Mouse (Mus musculus): ENCODE results near the gene Slit3.

Slit3 gene

DNA sequence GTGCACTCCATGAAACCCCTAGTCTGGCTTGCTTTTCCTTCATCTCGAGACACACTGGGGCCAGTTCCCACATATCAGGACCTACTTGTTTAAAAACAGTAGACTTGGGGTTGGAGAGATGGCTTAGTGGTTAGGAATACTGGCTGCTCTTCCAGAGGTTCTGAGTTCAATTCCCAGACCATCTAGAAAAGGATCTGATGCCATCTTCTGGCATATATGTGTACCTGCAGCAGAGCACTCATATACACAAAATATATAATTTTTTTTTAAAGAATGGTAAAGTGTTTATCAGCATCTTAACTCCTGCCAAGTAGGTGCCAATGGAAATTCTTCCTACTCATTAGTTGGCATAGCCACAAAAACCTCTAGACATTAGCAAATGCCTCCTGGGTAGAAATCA lies 607.2 kb downstream of the Slit3 start:
- DNase-seq, result no peak

DNA sequence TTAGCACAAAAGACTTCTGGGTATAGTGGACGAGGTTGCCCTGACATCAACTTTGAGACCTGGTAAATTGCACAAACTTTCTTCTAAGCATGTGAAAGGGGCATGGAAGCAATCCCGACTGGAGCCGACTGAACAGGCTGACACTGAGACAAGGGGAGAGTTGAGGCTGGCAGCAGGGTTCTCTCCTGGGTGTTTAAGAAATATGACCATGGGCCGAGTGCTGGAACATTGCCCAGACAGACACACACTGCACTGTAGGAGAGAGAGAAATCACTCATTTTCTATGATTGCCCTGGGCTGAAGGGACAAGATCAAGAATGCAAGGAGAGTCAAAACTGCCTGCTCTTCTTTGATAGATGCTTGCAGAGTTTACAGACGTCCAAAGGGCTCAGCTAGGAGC lies 608.2 kb downstream of the Slit3 start:
- DNase-seq, result no peak

DNA sequence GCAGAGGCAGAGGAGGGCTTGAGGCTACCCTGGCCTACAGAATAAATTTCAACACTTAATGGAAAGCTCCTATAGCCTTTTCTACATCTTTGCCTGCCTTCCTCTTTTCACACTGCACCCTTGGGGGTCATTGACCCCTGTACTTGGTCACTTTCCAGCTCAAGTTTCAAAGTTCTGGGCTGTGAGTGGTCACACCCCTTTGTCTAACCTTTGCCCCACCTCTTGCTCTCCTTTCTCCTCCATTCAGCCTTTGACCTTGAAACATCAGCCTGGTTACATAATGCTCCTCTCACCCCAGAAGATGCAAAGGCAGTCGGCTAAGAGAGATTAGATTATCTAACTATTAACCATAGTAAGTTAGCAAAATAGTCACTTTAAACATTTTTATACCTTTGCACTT lies 611.3 kb downstream of the Slit3 start:
- no peak for DNase-seq

DNA sequence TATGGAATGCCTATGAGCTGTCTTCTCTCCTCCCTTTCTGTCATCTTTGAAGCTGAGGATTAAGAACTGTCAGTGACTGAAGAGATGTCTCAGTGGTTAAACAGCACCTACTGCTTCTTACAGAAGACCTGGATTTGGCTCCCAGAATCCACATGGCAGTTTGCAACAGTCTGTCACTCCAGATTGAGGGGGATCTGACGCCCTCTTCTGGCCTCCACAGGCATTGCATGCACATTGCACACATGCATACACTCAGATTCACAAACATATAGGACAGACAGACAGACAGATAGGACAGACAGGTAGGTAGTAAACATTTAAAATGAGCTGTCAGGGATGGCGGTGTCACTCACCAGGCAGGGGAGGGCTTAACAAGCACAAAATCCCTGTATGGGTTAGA lies 615.8 kb downstream of the Slit3 start:
- DNase-seq, result no peak

DNA sequence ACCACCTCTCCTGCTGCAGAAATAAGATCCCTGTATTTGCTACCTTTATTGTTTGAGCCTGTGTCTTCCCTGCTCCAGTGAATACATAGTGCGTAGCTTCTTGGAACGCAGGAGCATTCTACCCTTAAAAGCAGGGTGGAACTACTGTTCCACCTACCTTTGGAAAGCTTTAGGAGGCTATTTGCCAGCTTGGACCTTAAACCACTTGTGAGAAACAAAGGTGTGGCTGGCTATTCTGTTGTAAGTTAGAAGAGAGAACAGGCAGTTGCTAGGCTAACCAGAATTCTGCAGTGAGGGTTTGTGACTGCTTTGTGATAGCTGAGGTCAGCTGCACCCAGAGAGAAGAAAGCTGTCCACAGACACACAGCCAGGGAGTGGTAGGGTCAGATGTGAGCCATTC lies 616.2 kb downstream of the Slit3 start:
- DNase-seq, result no peak

DNA sequence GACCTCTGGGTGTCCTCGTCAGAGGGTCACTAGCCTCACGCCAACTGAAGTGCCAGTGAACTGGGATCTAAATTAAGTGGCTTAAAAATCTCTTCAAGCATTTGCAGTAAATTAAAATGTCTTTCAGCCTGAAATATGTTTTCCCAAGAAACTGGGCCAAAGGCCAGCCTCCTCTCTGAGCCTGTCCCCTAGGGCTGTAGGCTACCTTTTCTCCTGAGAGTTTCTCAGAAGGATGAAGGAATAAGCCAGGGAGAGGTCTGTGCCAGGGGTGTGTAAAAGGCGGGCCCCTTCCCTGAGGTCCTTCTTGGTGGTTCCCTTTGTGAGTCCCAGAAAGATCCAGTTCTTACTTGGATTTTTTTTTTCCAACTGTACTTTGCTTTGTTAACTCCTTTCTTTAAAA lies 617.1 kb downstream of the Slit3 start:
- DNase-seq, result no peak

DNA sequence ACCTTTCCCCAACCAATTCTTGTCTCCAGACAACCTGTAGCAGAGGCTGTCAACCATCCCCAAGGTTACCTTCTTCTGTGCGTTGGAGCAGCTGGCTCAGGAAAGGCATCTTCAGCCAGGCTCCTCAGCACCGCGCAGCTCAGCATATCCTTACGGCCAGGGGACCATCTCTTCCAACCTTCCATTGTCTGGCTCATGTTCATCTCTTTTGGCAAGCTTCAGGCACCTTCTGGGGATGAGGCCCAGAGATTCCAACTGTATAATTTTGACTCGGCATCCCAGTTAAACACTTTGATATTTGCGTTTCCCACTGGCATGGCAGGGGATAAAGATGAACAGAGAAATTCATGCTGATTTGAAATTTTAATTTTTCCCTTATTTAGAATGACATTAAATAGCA lies 622.6 kb downstream of the Slit3 start:
- no peak for DNase-seq

DNA sequence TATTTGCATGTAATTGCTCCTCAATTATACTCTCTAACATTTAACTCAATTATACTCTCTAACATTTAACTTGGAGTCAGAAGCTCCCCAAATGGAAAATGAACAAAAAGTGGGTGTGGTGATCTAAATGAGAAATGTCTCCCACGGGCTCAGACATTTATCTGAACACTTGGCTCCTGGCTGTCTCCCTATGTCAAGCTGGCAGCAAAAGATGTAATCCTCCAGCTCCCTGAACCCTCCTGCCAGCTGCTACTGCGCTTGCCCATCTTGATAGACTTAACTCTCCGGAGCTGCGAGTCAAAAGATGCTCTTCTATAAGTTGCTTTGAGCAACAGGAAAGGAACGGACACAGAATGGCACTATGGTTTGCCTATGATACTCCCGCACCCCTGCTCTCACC lies 623.5 kb downstream of the Slit3 start:
- DNase-seq, result no peak

DNA sequence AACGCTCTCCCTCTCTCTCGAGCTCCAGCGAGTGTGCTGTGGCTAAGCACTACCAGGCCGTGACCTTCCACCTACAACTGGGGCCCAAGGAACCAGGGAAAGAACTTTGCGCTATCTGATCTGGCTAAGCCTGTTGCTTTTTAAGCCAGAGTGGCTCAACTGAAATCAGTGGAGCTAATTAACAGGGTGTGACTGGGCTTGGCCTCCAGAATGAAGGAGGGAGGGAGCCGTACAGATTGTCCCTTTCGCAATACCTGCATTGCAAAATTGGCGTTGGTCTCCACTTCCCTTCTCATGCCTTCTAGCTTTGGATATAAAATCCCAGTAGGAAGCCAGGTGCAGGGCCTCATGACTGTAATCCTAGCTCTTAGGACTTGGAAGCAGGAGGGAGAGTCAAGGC lies 629.6 kb downstream of the Slit3 start:
- DNase-seq, result peak in 1 of 2 experiments; percentile 3

DNA sequence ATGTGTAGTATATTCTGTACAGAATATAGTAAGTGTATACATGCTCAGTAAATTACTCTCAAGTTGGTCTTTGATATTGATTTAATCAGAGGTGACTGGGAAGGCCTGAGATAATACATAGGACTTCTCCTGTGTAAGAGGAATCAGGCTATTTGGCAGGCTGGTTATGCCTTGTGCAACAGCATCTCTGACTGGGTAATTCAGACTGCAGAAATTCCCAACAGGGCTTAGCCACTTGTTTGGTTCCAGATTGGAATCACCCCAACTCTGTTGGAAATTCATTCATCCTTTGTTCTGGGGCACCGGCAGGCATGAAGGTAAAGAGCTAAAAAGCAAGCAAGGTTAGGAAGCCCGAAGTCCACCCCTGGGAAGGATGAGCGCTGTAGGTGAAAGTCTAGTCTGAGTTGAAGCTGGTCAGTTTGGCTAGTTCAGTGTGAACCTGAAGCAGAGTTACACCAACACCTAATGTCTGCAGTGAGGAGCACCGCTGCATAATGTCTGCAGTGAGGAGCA lies 633.9 kb downstream of the Slit3 start:
- DNase-seq, result no peak

DNA sequence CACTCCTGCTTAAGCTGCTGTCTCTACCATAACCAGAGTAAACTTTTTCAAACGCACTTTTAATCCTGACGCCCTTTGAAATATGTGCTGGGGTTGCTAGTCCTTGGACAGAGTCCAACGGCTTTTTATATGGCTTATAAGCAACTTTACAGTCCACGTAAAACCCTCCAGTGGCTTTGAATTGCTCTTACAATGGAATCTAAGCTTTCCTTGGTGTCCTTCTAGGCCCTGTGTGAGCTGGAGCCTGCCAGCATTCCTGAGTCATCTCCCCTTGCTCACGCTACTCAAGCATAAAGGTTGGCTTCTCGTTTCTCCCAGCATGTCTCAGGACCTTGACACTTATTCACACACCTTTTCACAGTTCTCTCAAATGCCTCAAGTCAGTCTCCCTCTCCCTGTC lies 634.5 kb downstream of the Slit3 start:
- no peak for DNase-seq

DNA sequence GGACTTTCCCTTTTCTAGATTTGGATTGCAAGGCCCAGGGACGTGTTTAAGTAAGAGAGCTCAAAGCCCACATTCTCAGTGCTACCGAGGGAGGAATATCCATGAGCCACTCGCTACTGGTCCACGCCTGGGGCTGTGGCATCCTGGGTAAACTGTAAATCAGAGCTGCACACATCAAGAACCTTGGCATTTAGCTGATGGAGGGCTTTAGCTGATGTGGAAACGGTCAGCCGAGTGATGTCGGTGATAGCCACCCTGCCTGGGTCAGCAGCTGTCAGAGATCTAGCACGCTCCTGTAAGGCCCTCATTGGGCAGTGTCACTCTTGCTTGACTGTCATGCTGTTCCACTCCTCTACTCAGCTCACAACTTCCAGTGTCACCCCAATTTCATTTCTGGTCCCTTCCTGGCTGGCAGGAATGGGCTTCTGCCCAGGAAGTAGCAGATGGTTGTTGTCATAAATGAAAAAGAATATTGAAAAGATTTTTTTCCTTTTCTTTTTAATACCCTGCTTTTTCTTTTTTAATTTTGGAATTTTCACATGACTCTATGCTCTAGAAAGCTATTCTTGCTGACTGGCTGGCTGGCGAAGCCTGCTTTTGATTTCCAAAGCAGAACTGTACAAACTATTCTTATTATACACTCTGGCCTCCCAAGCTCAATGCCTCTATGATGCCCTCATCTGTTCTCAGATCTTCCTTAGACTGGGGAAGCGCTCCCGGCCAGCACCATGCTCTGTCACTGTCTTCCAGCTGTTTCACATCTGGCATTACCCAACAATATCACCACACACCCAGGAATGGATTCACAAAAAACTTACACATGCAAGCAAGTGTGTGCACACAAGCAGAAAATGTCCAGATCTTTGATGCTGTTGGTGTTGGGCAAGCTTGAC lies 635.6 kb downstream of the Slit3 start:
- DNase-seq, result no peak
